Mouse (Mus musculus) limb, embryonic 15.5 days (tissue): ENCODE measurements around the gene Osgin1. TPM values are rescaled to one million over a fixed set of nuclear protein-coding genes. Genes with fewer than 3 reads are reported as not detected.

Experiments used
- ATAC-seq: fragments of 200-750 bp; cut with Nextera tagmentation; 2 replicates; pipeline ENCODE4 v1.8.0; 2017; ENCODE audit warnings: low read depth, moderate TSS enrichment; ENCODE audit not compliant: insufficient number of reproducible peaks, low FRiP score, low TSS enrichment
- H3K27ac ChIP-seq: fragments of 300-500 bp; sonication (generic); 2 replicates; pipeline ENCODE4 v1.5.1; 2015; ENCODE audit warnings: moderate library complexity, mild to moderate bottlenecking, inconsistent platforms
- H3K27me3 ChIP-seq: fragments of 300-500 bp; sonication (generic); 2 replicates; pipeline ENCODE4 v1.6.1; 2015; ENCODE audit warnings: inconsistent platforms
- H3K36me3 ChIP-seq: fragments of 300-500 bp; sonication (generic); 2 replicates; pipeline ENCODE4 v1.6.1; 2015; ENCODE audit warnings: inconsistent platforms
- H3K4me1 ChIP-seq: fragments of 300-500 bp; sonication (generic); 2 replicates; pipeline ENCODE4 v1.6.1; 2015; ENCODE audit warnings: inconsistent platforms
- H3K4me2 ChIP-seq: fragments of 300-500 bp; sonication (generic); 2 replicates; pipeline ENCODE4 v1.6.1; 2015; ENCODE audit warnings: mild to moderate bottlenecking, inconsistent platforms
- H3K4me3 ChIP-seq: fragments of 300-500 bp; sonication (generic); 2 replicates; pipeline ENCODE4 v1.5.1; 2015; ENCODE audit warnings: mild to moderate bottlenecking, inconsistent platforms
- H3K9ac ChIP-seq: fragments of 300-500 bp; sonication (generic); 2 replicates; pipeline ENCODE4 v1.6.1; 2015; ENCODE audit warnings: inconsistent platforms
- H3K9me3 ChIP-seq: fragments of 300-500 bp; sonication (generic); 2 replicates; pipeline ENCODE4 v1.6.1; 2016; ENCODE audit warnings: inconsistent platforms
- WGBS: fragments of 180-500 bp; shearing (Covaris S2); methylation state at CpG from one replicate; pipeline ENCODE4 v1.1.7; 2015; 5-methylcytosine and 5-hydroxymethylcytosine counted together
- polyA plus RNA-seq: library from polyadenylated mRNA; unstranded; fragments of >200 nt; fragmentation: Nextera tagmentation; extraction: Ambion mirVana; gene quantifications from 2 replicates; pipeline ENCODE4 v1.2.1, GENCODE M21; 2015

Osgin1 gene
- 2.4 and 3.3 TPM in 2 replicates for polyA plus RNA-seq

- peaks cover 13% of the 10 kb centered on the region for H3K4me1 ChIP-seq
- H3K4me3 ChIP-seq: no peak within 1 kb of the TSS
- ATAC-seq: no peak
- no peak within 1 kb of the TSS for H3K27ac ChIP-seq
- 85% methylated on average over 13 of the region's 13 CpGs for WGBS
- no peak within 1 kb of the TSS for H3K4me2 ChIP-seq
- no peaks in the 10 kb centered on the region for H3K27me3 ChIP-seq
- no peaks in the 10 kb centered on the region for H3K9me3 ChIP-seq
- no peaks in the 10 kb centered on the region for H3K36me3 ChIP-seq
- no peak within 1 kb of the TSS for H3K9ac ChIP-seq
Measured at GRCm38 (mm10) chr8:119433582-119434174, at the start of gene Osgin1. Gene Osgin1 (plus strand): TSS chr8:119434124.

- H3K9ac ChIP-seq: no peak overlapping the region
- no peak for ATAC-seq
- H3K27ac ChIP-seq: no peak overlapping the region
- peaks cover 24% of the 10 kb centered on the region for H3K27me3 ChIP-seq
- no peaks in the 10 kb centered on the region for H3K9me3 ChIP-seq
- no peak overlapping the region for H3K4me3 ChIP-seq
- no peaks in the 10 kb centered on the region for H3K36me3 ChIP-seq
- H3K4me2 ChIP-seq: no peak overlapping the region
- H3K4me1 ChIP-seq: no peaks in the 10 kb centered on the region
- 20% methylated on average over 10 of the region's 10 CpGs for WGBS
Measured at GRCm38 (mm10) chr8:119384478-119384877, 49.4 kb upstream of the Osgin1 start.

GRCm38 (mm10) chr8:119385854-119386253, 48.1 kb upstream of the Osgin1 start:
- ATAC-seq: no peak
- no peaks in the 10 kb centered on the region for H3K36me3 ChIP-seq
- 68% methylated on average over 6 of the region's 6 CpGs for WGBS
- H3K4me2 ChIP-seq: no peak overlapping the region
- H3K4me3 ChIP-seq: no peak overlapping the region
- H3K4me1 ChIP-seq: no peaks in the 10 kb centered on the region
- H3K9me3 ChIP-seq: no peaks in the 10 kb centered on the region
- H3K27me3 ChIP-seq: peaks cover 24% of the 10 kb centered on the region
- H3K9ac ChIP-seq: no peak overlapping the region
- H3K27ac ChIP-seq: no peak overlapping the region

- H3K4me1 ChIP-seq: no peaks in the 10 kb centered on the region
- H3K36me3 ChIP-seq: no peaks in the 10 kb centered on the region
- ATAC-seq: no peak
- H3K9me3 ChIP-seq: no peaks in the 10 kb centered on the region
- H3K4me3 ChIP-seq: no peak overlapping the region
- WGBS: 79% methylated on average over 6 of the region's 6 CpGs
- peaks cover 24% of the 10 kb centered on the region for H3K27me3 ChIP-seq
- no peak overlapping the region for H3K9ac ChIP-seq
- H3K4me2 ChIP-seq: no peak overlapping the region
- no peak overlapping the region for H3K27ac ChIP-seq
Measured at GRCm38 (mm10) chr8:119386988-119387387, 46.9 kb upstream of the Osgin1 start.

- Histone ChIP-seq H3K4me2 (peak overlapping the region; percentile 97), H3K4me1 (peaks cover 14% of the 10 kb centered on the region), H3K4me3 (peak overlapping the region; percentile 83), H3K9me3 (no peaks in the 10 kb centered on the region), H3K9ac (no peak overlapping the region), H3K36me3 (0 out of 2 replicates have a peak, but pooled peaks cover 6% of the 10 kb centered on the region), H3K27ac (0 out of 2 replicates have a peak overlapping the region, but pooled peaks have one; percentile 44), H3K27me3 (peaks cover 9% of the 10 kb centered on the region)
- WGBS: 78% methylated on average over 9 of the region's 9 CpGs
- ATAC-seq: no peak
Measured at GRCm38 (mm10) chr8:119394097-119394496, 39.8 kb upstream of the Osgin1 start.

GRCm38 (mm10) chr8:119394524-119395026, 39.3 kb upstream of the Osgin1 start, which contains the start of gene Mlycd:
Gene Mlycd (plus strand): TSS chr8:119394878.
- under 1% methylated on average over 44 of the region's 44 CpGs for WGBS
- H3K9ac ChIP-seq: peak within 1 kb of the TSS; percentile 79
- H3K27ac ChIP-seq: peak within 1 kb of the TSS; percentile 78
- no peaks in the 10 kb centered on the region for H3K9me3 ChIP-seq
- H3K4me2 ChIP-seq: peak within 1 kb of the TSS; percentile 97
- 0 out of 2 replicates have a peak, but pooled peaks cover 6% of the 10 kb centered on the region for H3K36me3 ChIP-seq
- peaks cover 14% of the 10 kb centered on the region for H3K4me1 ChIP-seq
- ATAC-seq: peak; percentile 85
- H3K27me3 ChIP-seq: peaks cover 9% of the 10 kb centered on the region
- H3K4me3 ChIP-seq: peak within 1 kb of the TSS; percentile 83

GRCm38 (mm10) chr8:119395072-119395950, 38.6 kb upstream of the Osgin1 start:
- H3K9me3 ChIP-seq: no peaks in the 10 kb centered on the region
- H3K27me3 ChIP-seq: peaks cover 9% of the 10 kb centered on the region
- ATAC-seq: peak; percentile 26
- H3K9ac ChIP-seq: peak overlapping the region; percentile 79
- peaks cover 14% of the 10 kb centered on the region for H3K4me1 ChIP-seq
- H3K4me3 ChIP-seq: peak overlapping the region; percentile 83
- 6% methylated on average over 78 of the region's 83 CpGs for WGBS
- 0 out of 2 replicates have a peak, but pooled peaks cover 6% of the 10 kb centered on the region for H3K36me3 ChIP-seq
- peak overlapping the region; percentile 78 for H3K27ac ChIP-seq
- H3K4me2 ChIP-seq: peak overlapping the region; percentile 97

- Histone ChIP-seq H3K27me3 (peaks cover 4% of the 10 kb centered on the region), H3K9ac (no peak overlapping the region), H3K4me2 (no peak overlapping the region), H3K4me1 (peaks cover 14% of the 10 kb centered on the region), H3K9me3 (no peaks in the 10 kb centered on the region), H3K36me3 (peaks cover 15% of the 10 kb centered on the region; the same call in 1 of the 2 replicates), H3K27ac (no peak overlapping the region), H3K4me3 (no peak overlapping the region)
- 86% methylated on average over 9 of the region's 9 CpGs for whole genome bisulfite sequencing
- no peak for ATAC-seq
Measured at GRCm38 (mm10) chr8:119398558-119398957, 35.4 kb upstream of the Osgin1 start.

- Histone ChIP-seq H3K27me3 (no peaks in the 10 kb centered on the region; the same call in 1 of the 2 replicates), H3K4me2 (no peak overlapping the region), H3K9me3 (no peaks in the 10 kb centered on the region), H3K4me1 (peaks cover 12% of the 10 kb centered on the region), H3K4me3 (no peak overlapping the region), H3K36me3 (peaks cover 15% of the 10 kb centered on the region), H3K9ac (no peak overlapping the region), H3K27ac (no peak overlapping the region)
- no peak for ATAC-seq
- 66% methylated on average over 6 of the region's 6 CpGs for WGBS
Measured at GRCm38 (mm10) chr8:119399255-119399654, 34.7 kb upstream of the Osgin1 start.

GRCm38 (mm10) chr8:119400122-119400671, 33.7 kb upstream of the Osgin1 start:
- Histone ChIP-seq H3K4me3 (no peak overlapping the region), H3K9me3 (no peaks in the 10 kb centered on the region), H3K4me1 (peaks cover 9% of the 10 kb centered on the region), H3K36me3 (peaks cover 24% of the 10 kb centered on the region), H3K27ac (no peak overlapping the region), H3K4me2 (no peak overlapping the region), H3K9ac (no peak overlapping the region), H3K27me3 (no peaks in the 10 kb centered on the region; the same call in 1 of the 2 replicates)
- ATAC-seq: no peak
- WGBS: 80% methylated on average over 9 of the region's 9 CpGs

GRCm38 (mm10) chr8:119400904-119401303, 33.0 kb upstream of the Osgin1 start:
- WGBS: 80% methylated on average over 3 of the region's 3 CpGs
- H3K4me1 ChIP-seq: 0 out of 2 replicates have a peak, but pooled peaks cover 2% of the 10 kb centered on the region

More at GRCm38 (mm10) chr8:119400904-119401303, 33.0 kb upstream of the Osgin1 start:
- no peaks in the 10 kb centered on the region; the same call in 1 of the 2 replicates for H3K27me3 ChIP-seq
- H3K36me3 ChIP-seq: peaks cover 26% of the 10 kb centered on the region
- H3K9ac ChIP-seq: no peak overlapping the region
- H3K4me3 ChIP-seq: no peak overlapping the region
- H3K27ac ChIP-seq: no peak overlapping the region
- H3K4me2 ChIP-seq: no peak overlapping the region
- H3K9me3 ChIP-seq: no peaks in the 10 kb centered on the region
- ATAC-seq: no peak
